Mouse (Mus musculus) gastrocnemius, postnatal 14 days (tissue): ENCODE measurements around the gene Snrnp25. TPM values are rescaled to one million over a fixed set of nuclear protein-coding genes. Genes with fewer than 3 reads are reported as not detected.

Experiments used
- DNase-seq: peaks from one replicate; pipeline ENCODE4 v3.0.0; 2021; ENCODE audit warnings: mixed read lengths
- intact Hi-C: fragments of 180-260 bp; cut with DNase I; formaldehyde crosslinking; loops from one replicate; pipeline ENCODE4 v1.15.1; 2025; ENCODE audit warnings: low total_unique reads
- total RNA-seq, 2 experiments: library from RNA; stranded (reverse); gene quantifications; 2 replicates each; pipeline ENCODE4 v1.2.3; 2021

The Snrnp25 gene
- total RNA-seq, 2 experiments from 2014 or later, result 8.6 to 8.9 TPM

DNA sequence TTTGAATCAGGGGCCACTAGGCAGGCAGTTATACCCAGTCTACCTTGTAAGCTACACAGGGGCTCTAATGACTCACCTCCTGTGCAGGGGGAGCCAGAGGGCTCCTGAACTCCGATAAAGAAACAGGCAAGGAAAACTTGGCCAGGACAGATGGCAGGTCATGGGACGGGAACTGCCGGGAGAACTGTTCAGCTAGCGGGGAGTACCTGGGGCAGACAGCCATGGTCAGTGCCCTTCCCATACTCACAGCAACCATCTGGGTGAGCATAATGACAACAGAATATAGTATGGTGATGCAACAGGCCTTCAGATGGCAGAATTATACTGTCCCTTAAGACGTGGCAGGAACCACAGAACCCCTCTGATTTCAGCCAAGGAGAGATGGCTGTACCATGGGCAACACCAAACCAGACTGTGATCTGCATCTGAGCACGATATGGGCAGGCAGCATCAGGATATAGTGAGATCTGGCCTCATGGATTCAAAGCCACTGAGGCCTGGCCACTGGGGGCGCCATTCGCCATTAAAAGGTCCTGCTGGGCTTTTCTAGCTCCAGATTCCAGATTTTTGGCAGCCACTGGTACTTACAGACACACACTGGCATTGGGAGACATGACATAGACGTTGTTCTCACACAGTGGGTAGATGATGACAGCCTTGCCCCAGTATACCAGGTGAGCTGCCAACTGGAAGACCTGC is 31.6 kb downstream of the Snrnp25 start:
- DNase-seq, result peak; percentile 73
- intact Hi-C loops, result loop anchor here (2.0 kb wide), 1 partner anchor 18 kb away; no protein-coding TSS in a partner anchor

DNA sequence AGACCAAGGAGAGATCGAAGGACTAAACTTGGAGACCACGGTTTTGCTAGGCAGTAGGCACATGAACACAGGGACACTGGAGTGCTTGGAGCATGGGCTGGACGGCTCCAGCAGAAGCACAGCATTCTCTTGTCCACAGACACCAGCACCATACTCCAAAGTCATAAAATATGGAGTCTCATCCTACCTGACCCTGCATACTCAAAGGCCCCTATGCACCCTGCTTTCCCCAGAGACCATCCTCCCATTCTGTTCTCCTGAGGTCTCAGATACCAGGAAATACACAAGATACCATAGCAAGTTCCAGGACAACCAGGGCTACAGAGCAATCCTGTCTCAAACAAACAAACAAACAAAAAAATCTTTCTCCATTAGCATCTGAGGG is 32.2 kb downstream of the Snrnp25 start:
- intact Hi-C loops, result loop anchor here (2.0 kb wide), 1 partner anchor 19 kb away; no protein-coding TSS in a partner anchor
- DNase-seq, result no peak

DNA sequence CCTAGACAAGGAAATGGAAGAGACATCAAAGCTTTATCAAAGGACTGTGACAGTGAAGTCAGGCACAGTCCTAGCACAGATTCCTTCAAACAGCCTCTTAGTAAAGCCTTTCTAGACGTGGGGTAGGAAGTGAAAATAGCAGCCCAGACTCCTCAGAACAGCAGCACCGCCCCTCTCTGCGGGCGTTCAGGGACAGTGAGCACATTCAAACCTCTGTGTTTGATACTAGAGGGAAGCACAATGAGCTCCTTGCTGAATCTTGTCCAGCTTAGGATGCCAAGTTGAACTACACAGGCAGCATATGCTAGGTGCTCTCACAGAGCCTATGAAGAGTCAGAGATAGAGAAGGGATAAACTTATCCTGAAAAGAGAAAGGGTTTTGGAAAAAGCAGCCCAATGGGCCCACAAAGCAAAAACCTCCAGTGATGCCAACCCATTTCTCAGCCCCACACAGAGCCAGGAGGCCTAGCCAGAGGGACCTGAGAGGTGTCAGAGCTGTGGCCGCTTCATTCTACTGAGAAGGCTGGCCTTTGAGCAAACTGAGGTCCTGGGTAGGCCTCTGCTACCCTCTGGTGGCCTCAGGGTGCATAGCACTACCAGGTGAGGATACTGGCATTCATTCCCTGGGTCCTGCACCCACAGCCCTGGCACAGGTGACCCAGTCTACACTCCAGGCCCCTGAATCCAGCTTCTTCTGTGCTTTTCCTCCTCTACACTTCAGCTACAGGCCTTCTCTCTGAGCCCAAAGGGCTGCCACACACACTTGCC is 33.1 kb downstream of the Snrnp25 start:
- intact Hi-C loops, result no loop called here

DNA sequence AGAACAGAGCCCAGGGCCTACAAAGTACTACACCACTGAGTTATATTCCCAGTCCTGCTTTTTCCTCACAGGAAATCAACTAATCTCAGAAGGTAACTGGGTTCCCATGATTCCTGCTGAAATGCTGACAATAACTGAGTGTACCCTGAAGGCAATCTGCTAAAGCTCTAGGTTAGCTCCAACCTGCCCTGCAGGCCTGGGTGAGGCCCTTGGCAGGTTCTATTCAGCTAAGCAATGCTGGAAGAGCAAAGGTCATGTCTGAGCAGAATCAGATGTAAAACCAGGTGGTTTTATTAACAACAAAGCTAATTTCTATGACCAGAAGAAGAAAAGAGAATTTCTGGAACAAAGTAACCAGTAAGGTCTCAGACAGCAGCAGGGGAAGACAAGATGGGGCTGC is 36.2 kb downstream of the Snrnp25 start:
- intact Hi-C loops, result loop anchor here (1.0 to 5.0 kb wide), 2 partner anchors 27 to 44 kb away; no protein-coding TSS in a partner anchor
- DNase-seq, result no peak

More for the DNA sequence above, 33.1 kb downstream of the Snrnp25 start:
- peak; percentile 57 for DNase-seq

DNA sequence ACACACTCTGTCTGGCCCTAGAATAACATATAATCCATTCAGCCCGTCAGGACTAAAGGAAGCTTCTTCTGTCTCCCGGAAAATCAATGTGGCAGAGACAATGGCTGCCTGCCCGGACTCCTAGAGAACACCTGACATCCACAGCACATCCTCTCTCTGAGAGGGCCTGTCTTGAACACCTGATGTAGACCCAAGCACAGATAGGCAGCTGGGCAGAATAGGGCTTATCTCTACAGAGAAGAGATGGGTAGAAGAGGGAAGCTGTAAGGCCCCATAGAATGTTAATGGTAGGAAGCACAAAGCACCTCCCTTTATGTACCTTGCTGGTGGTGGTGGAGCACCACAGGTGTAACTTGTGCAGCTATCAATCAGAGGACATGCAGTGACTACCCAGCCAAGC is 37.0 kb downstream of the Snrnp25 start:
- intact Hi-C loops, result loop anchor here (5.0 kb wide), 1 partner anchor 45 kb away; no protein-coding TSS in a partner anchor
- no peak for DNase-seq

DNA sequence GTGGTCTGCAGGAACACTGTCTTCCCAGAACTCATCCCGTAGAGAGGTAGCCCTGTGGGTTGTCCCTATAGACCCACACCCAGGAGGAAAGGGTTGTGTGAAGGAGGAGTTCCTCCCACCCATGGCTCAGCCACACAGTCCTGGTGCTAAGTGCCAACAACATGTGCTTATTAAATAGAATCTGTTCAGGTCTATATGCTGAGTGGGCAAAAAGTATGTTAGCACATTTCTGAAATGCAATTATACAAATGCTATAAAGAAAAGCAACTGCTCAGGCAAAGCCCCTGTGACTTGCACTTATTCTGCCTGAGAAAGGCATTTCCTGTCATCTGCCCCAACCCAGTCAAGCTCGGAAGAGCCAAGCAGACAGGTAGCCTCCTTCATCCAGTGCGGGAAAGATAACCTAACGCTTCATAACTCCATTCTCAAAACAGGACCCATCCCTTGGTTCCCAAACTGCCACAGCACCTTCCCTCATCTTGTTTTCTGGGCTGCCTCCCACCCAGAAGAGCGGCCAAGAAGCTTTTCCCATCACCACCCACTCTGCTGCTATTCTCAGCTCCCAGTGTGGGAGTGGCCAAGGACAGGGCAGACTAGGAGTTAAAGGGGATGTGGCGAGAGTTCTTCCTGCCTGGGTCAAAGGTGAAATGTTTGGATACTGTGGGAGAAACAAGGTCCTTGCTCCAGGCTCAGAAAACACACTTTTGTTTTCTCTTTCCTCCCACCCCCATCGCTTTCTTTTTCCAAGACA is 38.2 kb downstream of the Snrnp25 start:
- DNase-seq, result no peak
- intact Hi-C loops, result loop anchor here (5.0 kb wide), 1 partner anchor 46 kb away; no protein-coding TSS in a partner anchor

DNA sequence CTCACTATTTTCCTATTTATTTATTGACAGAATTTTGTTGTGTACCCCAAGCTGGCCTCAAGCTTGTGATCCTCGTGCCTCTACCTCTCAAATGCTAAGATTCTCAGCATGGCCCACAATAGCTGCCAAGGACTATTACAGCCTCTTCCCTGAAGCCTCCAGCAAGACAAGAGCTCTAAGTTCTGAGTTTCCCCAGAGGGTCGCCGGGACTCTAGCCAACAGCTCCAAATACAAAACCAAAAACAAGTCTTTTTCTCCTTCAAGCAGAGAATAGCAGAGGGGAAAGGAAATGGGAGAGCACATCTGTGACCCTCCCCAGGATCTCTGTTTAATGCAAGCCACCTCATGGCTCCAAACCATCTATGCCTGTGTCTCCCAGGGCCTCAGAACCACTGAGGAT is 38.8 kb downstream of the Snrnp25 start:
- DNase-seq, result peak; percentile 69
- intact Hi-C loops, result loop anchor here (5.0 kb wide), 1 partner anchor 47 kb away; no protein-coding TSS in a partner anchor

DNA sequence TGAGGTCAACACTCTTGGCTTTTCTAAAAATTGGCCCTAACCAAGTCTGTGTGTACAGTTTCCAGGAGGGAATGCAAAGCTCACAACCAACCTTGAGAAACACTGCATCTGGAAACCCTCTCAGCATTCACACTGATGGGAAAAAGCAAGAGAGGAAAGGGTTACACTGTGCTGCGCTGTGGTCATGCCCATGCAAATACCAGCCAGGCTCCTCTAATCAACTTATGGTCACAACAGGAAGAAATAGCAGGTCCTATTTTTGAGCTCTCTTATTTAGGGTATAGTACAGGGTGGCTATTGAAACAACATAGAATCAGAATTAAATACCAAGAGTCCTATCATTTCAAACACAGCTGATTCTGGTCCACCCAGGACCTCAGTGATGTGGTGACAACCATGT is 39.4 kb downstream of the Snrnp25 start:
- intact Hi-C loops, result loop anchor here (5.0 kb wide), 1 partner anchor 47 kb away; no protein-coding TSS in a partner anchor
- no peak for DNase-seq

DNA sequence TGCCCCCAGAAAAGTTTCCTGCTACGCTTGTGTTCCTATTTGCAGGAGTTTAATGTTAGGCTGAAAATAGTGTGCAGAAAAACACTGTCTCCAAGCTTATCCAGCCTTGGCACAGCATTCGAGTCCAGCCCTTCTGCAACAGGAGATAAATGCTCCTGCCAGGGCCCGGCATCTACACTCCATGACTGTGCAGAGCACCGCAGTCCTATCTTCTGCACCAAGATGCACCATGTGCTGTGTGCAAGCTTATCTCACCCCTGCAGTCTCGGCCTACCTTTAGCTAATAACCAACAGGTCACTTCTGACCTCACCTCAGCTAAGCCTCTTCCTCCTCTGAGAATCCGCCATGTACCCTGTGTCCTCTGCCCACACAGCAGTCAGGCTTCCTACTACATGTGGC is 40.4 kb downstream of the Snrnp25 start:
- DNase-seq, result no peak
- intact Hi-C loops, result no loop called here

DNA sequence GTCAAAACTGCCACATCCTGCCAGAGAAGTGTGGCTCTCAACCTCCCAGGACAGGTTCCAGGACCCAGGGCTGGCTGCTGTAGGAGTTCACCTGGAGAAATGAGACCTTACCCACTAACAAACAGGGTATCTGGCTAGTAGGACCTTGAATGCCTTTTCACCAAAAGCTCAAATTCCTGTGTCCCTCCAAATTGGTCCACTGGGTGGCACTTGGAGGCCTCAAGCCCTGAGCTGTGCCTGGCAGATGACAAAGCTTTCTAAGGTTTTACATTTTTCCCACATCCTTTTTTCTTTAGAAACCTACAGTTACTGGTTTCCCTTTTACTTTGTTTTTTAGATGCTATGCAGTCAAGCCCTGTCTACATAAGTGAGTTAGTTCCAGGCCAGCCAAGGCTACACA is 41.9 kb downstream of the Snrnp25 start:
- intact Hi-C loops, result no loop called here
- DNase-seq, result no peak

DNA sequence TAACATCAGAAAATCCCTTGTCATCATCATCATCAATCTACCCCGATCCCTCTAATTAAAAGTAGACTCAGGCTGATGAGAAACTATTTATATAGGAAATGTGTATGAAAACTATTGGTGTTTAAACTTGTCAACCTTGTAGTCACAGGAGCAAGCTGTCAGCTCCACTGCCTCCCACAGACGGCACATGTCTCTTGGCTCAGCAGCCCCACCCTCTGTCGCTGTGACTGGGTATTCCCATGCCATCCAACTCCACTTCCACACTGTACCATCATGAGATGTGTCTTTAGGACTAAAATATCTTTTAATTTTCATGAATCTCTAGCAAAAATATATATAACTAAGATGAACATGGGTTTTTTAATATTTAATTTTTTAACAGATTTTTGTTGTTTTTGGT is 43.1 kb downstream of the Snrnp25 start:
- DNase-seq, result no peak
- intact Hi-C loops, result no loop called here

DNA sequence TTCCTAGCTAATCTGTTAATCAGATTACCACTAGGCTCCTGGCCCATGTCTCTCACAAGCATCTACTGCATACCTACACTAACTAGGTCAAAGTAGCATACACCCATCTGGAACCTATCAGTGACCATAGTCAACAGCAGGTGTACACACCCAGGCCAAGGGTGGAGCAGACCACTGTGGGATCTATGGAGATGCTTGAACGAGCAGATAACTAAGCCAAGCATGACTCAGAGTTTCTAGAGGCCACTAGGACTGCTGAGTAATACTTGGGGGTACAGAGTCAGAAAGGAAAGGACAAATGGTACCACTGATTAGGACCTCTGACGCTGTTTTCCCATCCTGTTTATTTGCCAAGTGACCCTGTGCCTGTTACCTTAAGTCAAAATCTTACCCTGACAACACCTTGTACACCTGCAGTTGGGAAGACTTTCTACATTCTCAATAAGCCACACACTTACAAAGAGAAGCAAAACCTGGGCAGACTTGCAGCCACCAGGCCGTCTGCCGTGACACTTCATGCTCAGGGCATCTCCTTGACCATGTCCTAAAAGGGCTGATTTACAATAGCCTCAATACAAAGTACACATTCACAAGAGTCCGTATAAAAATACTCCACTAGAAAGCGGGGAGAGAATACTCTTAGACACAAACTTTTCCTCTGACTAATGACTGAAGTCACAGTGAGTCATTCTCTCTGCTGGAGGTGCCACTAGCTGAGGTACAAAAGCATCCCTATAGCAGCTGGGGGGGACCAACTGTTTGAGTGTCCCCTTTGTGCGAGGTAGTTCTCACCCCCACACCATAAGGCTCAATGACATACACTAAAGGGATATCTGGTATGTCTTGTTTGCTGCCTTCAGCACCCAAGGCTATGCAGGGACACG is 45.9 kb downstream of the Snrnp25 start:
- DNase-seq, result no peak
- intact Hi-C loops, result no loop called here

DNA sequence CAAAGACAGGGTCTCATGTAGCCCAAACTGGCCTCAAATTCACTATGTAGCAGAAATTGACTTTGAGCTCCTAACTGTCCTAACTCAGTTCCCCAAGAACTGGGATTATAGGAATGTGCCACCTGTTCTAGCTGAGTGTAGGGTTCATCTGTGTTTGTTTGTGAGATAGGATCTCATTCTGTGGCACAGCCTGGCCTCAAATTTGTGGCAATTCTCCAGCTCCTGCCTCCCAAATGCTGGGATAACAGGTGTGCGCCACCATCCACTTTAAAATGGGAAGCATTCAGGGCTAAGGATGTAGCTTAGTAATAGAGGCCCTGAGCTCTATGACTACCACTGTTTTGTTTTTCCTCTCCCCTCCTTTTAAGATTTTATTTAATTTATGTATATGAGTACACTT is 47.9 kb downstream of the Snrnp25 start:
- intact Hi-C loops, result no loop called here
- no peak for DNase-seq

DNA sequence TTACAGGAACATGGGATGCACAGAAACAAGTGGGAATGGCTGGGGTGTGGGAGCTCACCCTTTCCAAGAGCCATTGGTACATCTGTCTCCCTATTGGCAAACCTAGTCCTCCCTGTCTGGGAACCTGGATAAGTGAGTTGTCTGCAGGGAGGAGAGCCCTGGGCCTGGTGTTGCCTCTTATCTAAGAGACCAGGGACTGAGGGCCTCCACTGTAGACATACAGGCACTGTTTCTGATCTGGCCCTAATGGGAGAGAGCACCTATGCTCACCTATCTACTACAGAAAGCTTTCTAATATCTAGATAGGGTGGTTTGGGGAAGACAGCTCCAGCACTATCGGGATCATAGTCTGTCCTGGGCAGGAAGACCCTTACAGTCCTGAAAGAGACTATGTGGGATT is 50.9 kb downstream of the Snrnp25 start:
- intact Hi-C loops, result no loop called here
- no peak for DNase-seq

DNA sequence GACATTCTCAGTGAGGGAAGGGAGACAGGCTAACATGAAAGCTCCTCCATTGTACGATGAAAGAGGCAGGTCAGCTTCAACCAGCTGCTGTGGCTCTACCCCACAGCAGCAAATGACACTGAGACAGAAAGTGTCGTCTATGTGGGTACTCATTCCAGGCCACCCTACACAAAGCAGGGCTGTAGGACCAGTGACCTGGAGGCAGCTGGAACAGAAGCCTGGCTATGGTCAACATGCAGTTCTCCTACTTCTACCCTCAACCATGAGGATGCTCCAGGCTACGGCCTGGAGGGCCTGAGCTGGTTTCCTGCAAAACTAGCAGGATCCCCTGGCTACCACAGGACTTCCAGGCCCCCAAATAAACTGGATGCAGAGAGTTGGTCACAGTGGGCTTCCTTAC is 51.4 kb downstream of the Snrnp25 start:
- DNase-seq, result no peak
- intact Hi-C loops, result no loop called here
